Mouse (Mus musculus): Measurements from ENCODE around the gene Arnt. TPM values are rescaled to one million over a fixed set of nuclear protein-coding genes. Genes with fewer than 3 reads are reported as not detected.

Arnt gene
- polyA plus RNA-seq, 1 experiment: 38.1 TPM

DNA sequence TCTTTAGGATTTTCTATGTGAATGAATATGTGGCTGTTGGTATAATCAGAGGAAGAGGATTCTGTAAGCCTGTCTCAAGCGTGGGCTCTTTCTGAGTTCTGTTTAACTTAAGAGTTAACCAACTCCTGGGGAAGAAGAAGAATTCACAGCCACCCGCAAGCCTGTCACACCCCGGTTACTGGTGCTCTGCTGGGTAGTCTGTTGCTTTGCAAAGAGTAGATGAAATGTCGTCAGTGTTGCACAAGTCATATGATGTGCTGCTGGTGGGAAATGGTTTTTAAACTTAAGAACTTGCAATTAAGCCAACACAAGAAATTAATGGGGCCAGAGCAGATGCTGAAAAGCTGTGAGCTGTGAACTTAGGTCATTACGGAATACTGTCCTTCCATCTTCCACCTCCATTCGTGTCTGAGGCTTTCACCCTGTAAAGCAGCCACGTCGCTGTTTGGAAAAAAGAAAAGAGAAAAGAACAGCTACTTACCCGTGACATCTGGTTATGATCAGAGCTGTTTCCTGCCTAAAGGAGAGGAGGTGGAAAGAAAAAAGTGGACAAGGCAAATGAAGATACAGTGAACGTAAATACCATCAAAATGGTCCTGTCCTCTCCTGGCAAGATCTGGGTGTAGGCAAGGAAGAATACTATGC is 65.4 kb downstream of the Arnt start:
- H3K4me1 ChIP-seq (ENCODE audit: control insufficient read depth, insufficient read depth, low read length): no peaks in the 10 kb centered on the region
- WGBS: 39% methylated on average over 10 of the region's 10 CpGs
- TF ChIP-seq CTCF (IDR thresholded peaks at IDR 0.05; ENCODE audit: insufficient read depth, low read length) (no peak), POLR2A (IDR thresholded peaks at IDR 0.05; ENCODE audit: borderline replicate concordance, extremely low read depth, low read depth, low read length) (no peak)
- no peak overlapping the region for H3K4me3 ChIP-seq (replicated peaks; ENCODE audit: extremely low read depth, low read depth, low read length)
- no peak for DNase-seq

DNA sequence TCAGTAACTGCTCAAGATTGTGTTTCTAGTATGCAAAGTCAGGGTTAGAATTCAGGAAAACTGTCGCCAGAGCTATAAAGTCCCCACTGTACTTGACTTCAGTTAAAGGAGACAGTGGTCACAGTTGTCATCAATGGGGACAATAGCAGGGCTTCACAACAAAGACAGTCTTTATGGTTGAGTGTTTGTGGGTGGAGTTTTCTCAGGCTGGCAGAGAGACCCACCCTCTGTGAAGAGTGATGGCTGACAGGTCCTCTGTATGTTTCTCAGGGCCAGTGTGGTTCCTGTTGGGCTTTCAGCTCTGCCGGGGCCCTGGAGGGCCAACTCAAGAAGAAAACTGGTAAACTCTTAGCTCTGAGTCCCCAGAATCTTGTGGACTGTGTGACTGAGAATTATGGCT is 68.1 kb downstream of the Arnt start:
- DNase-seq: no peak
- 78% methylated on average over 2 of the region's 2 CpGs for WGBS

DNA sequence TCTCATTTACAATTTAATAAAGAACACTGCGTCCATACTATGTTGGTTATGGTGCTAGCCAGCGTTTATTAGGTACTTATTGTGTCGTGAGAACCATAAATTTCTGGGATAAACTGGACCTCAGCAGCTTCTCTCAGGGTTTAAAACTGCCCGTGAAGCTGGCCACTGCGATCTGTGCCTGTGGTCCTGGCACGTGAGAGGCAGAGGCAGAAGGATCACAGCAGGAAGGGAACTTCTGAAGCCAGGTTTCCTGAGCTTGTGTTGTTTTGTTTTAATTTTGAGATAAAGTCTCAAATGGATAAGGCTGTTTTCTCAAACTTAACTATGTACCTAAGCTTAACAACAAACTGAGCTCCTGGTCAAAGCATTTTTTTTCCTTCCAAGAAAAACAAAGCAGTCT is 75.2 kb downstream of the Arnt start:
- DNase-seq: no peak
- TF ChIP-seq CTCF (IDR thresholded peaks at IDR 0.05; ENCODE audit: insufficient read depth, low read length) (no peak), POLR2A (IDR thresholded peaks at IDR 0.05; ENCODE audit: borderline replicate concordance, extremely low read depth, low read depth, low read length) (no peak)
- WGBS: 57% methylated on average over 6 of the region's 6 CpGs
- Histone ChIP-seq H3K4me3 (replicated peaks; ENCODE audit: extremely low read depth, low read depth, low read length) (no peak overlapping the region), H3K4me1 (ENCODE audit: control insufficient read depth, insufficient read depth, low read length) (no peaks in the 10 kb centered on the region)

More for the DNA sequence above, 68.1 kb downstream of the Arnt start:
- Histone ChIP-seq H3K4me1 (ENCODE audit: control insufficient read depth, insufficient read depth, low read length) (no peaks in the 10 kb centered on the region), H3K4me3 (replicated peaks; ENCODE audit: extremely low read depth, low read depth, low read length) (no peak overlapping the region)
- TF ChIP-seq POLR2A (IDR thresholded peaks at IDR 0.05; ENCODE audit: borderline replicate concordance, extremely low read depth, low read depth, low read length) (no peak), CTCF (IDR thresholded peaks at IDR 0.05; ENCODE audit: insufficient read depth, low read length) (no peak)

GRCm38 (mm10) chr3:95511611-95512180 is 77.5 kb downstream of the Arnt start:
- no peak for DNase-seq
- H3K4me3 ChIP-seq (replicated peaks; ENCODE audit: extremely low read depth, low read depth, low read length): no peak overlapping the region
- 67% methylated on average over 9 of the region's 9 CpGs for WGBS
- H3K4me1 ChIP-seq (ENCODE audit: control insufficient read depth, insufficient read depth, low read length): no peaks in the 10 kb centered on the region
- TF ChIP-seq POLR2A (IDR thresholded peaks at IDR 0.05; ENCODE audit: borderline replicate concordance, extremely low read depth, low read depth, low read length): no peak
- TF ChIP-seq CTCF (IDR thresholded peaks at IDR 0.05; ENCODE audit: insufficient read depth, low read length): no peak

GRCm38 (mm10) chr3:95516614-95517041 is 82.4 kb downstream of the Arnt start:
- H3K4me1 ChIP-seq (ENCODE audit: control insufficient read depth, insufficient read depth, low read length): 0 out of 2 replicates have a peak, but pooled peaks cover 2% of the 10 kb centered on the region
- H3K4me3 ChIP-seq (replicated peaks; ENCODE audit: extremely low read depth, low read depth, low read length): no peak overlapping the region
- DNase-seq: no peak
- TF ChIP-seq POLR2A (IDR thresholded peaks at IDR 0.05; ENCODE audit: borderline replicate concordance, extremely low read depth, low read depth, low read length): no peak
- TF ChIP-seq CTCF (IDR thresholded peaks at IDR 0.05; ENCODE audit: insufficient read depth, low read length): no peak
- WGBS: 92% methylated on average over 3 of the region's 3 CpGs

DNA sequence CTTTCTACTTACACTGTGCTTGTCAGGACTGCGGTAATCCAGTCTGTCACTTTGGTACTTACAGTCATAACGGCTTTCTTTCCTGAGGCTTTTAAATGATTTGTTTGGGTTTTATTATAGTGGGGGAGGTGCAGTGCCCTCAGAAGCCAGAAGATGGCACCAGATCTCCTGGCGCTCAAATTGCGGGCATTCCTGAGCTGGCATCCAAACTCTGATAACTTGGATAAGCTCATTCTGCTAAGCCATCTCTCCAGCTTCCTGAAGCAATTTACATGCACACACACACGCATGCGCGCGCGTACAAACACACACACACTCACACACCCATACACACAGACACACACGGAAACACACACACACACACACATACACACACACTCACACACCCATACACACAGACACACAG is 83.3 kb downstream of the Arnt start:
- H3K4me3 ChIP-seq (replicated peaks; ENCODE audit: extremely low read depth, low read depth, low read length): no peak overlapping the region

DNA sequence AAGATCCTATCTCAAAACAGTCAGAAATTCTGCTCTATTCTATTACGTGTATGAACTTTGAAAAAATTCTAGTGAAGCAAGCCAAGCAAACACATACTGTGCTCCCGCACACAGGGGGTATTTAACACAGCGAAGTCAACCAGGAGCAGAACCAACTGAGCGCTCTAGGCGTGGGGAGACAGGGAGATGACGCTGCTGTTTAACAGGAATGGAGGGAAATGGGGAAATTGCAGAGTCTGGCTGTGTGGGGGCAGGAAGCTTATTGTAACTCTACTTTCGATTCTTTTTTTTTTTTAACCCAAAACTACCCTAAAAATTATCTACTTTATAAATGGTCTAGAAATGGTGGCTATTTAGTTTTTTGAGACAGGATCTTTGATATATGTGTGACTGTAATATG is 84.7 kb downstream of the Arnt start:
- WGBS: 64% methylated on average over 7 of the region's 7 CpGs
- no peak for DNase-seq

More for the DNA sequence above, 83.3 kb downstream of the Arnt start:
- 0 out of 2 replicates have a peak, but pooled peaks cover 2% of the 10 kb centered on the region for H3K4me1 ChIP-seq (ENCODE audit: control insufficient read depth, insufficient read depth, low read length)
- TF ChIP-seq POLR2A (IDR thresholded peaks at IDR 0.05; ENCODE audit: borderline replicate concordance, extremely low read depth, low read depth, low read length) (no peak), CTCF (IDR thresholded peaks at IDR 0.05; ENCODE audit: insufficient read depth, low read length) (peak; percentile 91)
- WGBS: 9% methylated on average over 10 of the region's 10 CpGs
- DNase-seq: peak; percentile 57

DNA sequence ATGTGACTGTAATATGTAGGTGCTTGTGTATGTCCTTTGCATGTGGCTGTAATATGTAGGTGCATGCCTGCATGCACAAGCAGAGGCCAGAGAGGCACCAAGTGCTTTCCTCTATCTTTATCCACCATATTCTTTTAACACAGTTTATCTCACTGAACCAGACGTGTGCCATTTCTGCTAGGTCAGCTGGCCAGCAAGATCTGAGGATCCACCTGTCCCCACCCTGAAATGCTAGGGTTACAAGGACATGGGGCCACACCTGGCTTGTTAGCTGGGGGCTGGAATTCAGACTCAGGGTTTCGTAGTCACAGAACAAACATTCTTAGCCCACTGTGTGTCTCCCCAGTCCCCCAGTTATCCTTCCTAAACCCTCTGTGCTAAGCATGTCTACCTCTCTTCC is 85.1 kb downstream of the Arnt start:
- Histone ChIP-seq H3K4me3 (replicated peaks; ENCODE audit: extremely low read depth, low read depth, low read length) (no peak overlapping the region), H3K4me1 (ENCODE audit: control insufficient read depth, insufficient read depth, low read length) (peaks cover 4% of the 10 kb centered on the region; the same call in 1 of the 2 replicates)
- 72% methylated on average over 2 of the region's 2 CpGs for WGBS
- TF ChIP-seq POLR2A (IDR thresholded peaks at IDR 0.05; ENCODE audit: borderline replicate concordance, extremely low read depth, low read depth, low read length) (no peak), CTCF (IDR thresholded peaks at IDR 0.05; ENCODE audit: insufficient read depth, low read length) (no peak)
- no peak for DNase-seq

More for the DNA sequence above, 84.7 kb downstream of the Arnt start:
- Histone ChIP-seq H3K4me3 (replicated peaks; ENCODE audit: extremely low read depth, low read depth, low read length) (no peak overlapping the region), H3K4me1 (ENCODE audit: control insufficient read depth, insufficient read depth, low read length) (peaks cover 4% of the 10 kb centered on the region; the same call in 1 of the 2 replicates)
- no peak for TF ChIP-seq POLR2A (IDR thresholded peaks at IDR 0.05; ENCODE audit: borderline replicate concordance, extremely low read depth, low read depth, low read length)
- TF ChIP-seq CTCF (IDR thresholded peaks at IDR 0.05; ENCODE audit: insufficient read depth, low read length): no peak

DNA sequence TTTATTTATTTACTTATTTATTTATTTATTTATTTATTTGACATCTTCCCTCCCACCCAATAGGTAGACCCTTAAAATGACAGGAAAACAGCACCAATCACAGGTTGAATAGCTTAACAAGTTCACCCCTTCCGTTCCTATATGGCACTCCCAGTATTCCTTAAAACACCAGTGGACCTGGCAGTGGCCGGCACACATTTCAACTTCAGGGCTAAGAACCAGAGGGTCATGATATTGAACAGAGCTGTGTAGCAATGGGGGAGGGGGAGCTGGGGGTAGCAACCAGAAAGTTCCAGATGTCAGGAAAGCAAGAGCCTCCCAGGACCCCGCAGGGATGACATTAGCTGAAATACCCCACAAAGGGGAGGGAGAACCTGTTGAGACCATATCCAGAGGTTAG is 85.9 kb downstream of the Arnt start:
- Histone ChIP-seq H3K4me3 (replicated peaks; ENCODE audit: extremely low read depth, low read depth, low read length) (no peak overlapping the region), H3K4me1 (ENCODE audit: control insufficient read depth, insufficient read depth, low read length) (peaks cover 4% of the 10 kb centered on the region; the same call in 1 of the 2 replicates)
- no peak for DNase-seq
- WGBS: 93% methylated on average over 3 of the region's 3 CpGs
- TF ChIP-seq POLR2A (IDR thresholded peaks at IDR 0.05; ENCODE audit: borderline replicate concordance, extremely low read depth, low read depth, low read length) (no peak), CTCF (IDR thresholded peaks at IDR 0.05; ENCODE audit: insufficient read depth, low read length) (no peak)

DNA sequence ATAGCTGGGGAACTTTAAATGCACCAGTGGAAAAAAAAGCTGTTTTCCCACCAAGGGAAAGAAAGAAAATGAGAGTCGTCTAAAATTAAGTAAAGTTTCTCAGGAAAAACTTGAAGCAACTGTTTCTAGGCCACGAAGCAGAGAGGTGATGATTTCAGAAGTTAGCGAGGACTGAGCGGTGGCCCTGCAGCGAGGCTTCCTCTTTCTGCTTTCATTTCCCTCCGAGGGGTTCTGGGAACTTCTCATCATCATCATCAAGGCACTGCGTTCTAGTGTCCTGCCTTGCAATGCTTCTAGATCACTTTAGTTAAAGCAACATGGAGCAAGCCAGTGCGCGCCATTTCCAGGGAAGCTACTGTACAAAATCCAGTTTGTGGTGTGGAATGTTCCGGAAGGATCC is 87.0 kb downstream of the Arnt start:
- no peak for DNase-seq
- Histone ChIP-seq H3K4me3 (replicated peaks; ENCODE audit: extremely low read depth, low read depth, low read length) (no peak overlapping the region), H3K4me1 (ENCODE audit: control insufficient read depth, insufficient read depth, low read length) (peaks cover 4% of the 10 kb centered on the region; the same call in 1 of the 2 replicates)
- WGBS: 70% methylated on average over 10 of the region's 10 CpGs
- no peak for TF ChIP-seq POLR2A (IDR thresholded peaks at IDR 0.05; ENCODE audit: borderline replicate concordance, extremely low read depth, low read depth, low read length)
